Mouse (Mus musculus): ENCODE measurements around the gene Pdpk1. TPM values are rescaled to one million over a fixed set of nuclear protein-coding genes. Genes with fewer than 3 reads are reported as not detected.

The Pdpk1 gene
- polyA plus RNA-seq, 1 experiment from 2014 or later: 45.6 TPM

DNA sequence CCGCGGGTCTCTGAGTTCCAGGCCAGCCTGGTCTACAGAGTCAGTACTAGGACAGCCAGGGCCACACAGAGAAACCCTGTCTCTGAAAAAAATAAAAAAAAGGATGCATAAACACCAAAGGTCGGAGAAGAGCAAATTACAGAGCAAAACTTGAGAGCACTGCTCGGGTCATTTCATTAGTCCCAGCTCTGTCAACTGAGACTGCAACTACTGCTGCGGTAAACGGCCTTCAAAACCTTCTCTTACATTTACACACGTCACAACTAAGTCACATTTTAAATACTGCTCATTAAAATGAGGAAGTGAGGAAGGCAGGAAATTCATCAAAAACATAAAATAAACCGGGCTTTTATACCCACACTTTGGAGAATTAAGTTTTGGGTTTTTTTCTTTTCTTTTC, 42.1 kb upstream of the Pdpk1 start:
- no peak for ATAC-seq (ENCODE audit: insufficient number of reproducible peaks, insufficient read depth, low FRiP score, low read depth)
- Histone ChIP-seq H3K4me1 (ENCODE audit: control insufficient read depth in 2 of 2, insufficient read depth in 2 of 2, low read length in 2 of 2) (peaks cover 32 to 41% of the 10 kb centered on the region in 2 experiments), H3K4me3 (ENCODE audit: control insufficient read depth in 1 of 2, insufficient read depth in 1 of 2, low read depth in 1 of 2, low read length in 2 of 2) (no peak overlapping the region), H3K27ac (replicated peaks in 1 of 2; ENCODE audit: control insufficient read depth in 1 of 2, insufficient read depth in 1 of 2, low read depth in 2 of 2, low read length in 2 of 2) (no peak overlapping the region), H3K27me3 (ENCODE audit: control insufficient read depth, insufficient read depth, low read length) (no peaks in the 10 kb centered on the region), H3K9ac (ENCODE audit: low read length) (peak overlapping the region; percentile 41; the same call in 1 of the 2 replicates), H3K36me3 (ENCODE audit: control insufficient read depth, insufficient read depth, low read length) (no peaks in the 10 kb centered on the region), H3K4me2 (ENCODE audit: low read length) (no peak overlapping the region), H3K9me3 (ENCODE audit: control insufficient read depth, low read length) (no peaks in the 10 kb centered on the region)
- WGBS: 86% methylated on average over 8 of the region's 8 CpGs

DNA sequence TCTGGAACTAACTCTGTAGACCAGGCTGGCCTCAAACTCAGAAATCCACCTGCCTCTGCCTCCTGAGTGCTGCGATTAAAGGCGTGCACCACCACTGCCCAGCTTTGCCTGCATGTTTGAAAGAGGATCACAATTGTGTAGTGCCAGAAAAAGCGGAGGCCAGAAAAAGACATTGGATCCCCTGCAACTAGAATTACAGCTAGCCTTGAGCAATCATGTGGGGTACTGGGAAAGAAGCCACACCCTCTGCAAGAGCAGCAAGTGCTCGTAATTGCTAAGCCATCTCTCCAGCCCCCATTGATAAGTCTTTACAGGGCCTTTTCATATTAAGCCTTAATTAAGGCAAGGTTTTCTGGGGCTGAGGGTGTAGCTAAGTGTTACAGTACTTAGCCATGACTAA, 40.8 kb upstream of the Pdpk1 start:
- ATAC-seq (ENCODE audit: insufficient number of reproducible peaks, insufficient read depth, low FRiP score, low read depth): no peak
- Histone ChIP-seq H3K9me3 (ENCODE audit: control insufficient read depth, low read length) (no peaks in the 10 kb centered on the region), H3K27ac (replicated peaks in 1 of 2; ENCODE audit: control insufficient read depth in 1 of 2, insufficient read depth in 1 of 2, low read depth in 2 of 2, low read length in 2 of 2) (peak overlapping the region in 1 of 2 experiments; percentile 53; a peak in 1 of 4 replicates), H3K4me2 (ENCODE audit: low read length) (no peak overlapping the region), H3K4me3 (ENCODE audit: control insufficient read depth in 1 of 2, insufficient read depth in 1 of 2, low read depth in 1 of 2, low read length in 2 of 2) (no peak overlapping the region), H3K9ac (ENCODE audit: low read length) (peak overlapping the region; percentile 41; the same call in 1 of the 2 replicates), H3K36me3 (ENCODE audit: control insufficient read depth, insufficient read depth, low read length) (no peaks in the 10 kb centered on the region), H3K27me3 (ENCODE audit: control insufficient read depth, insufficient read depth, low read length) (no peaks in the 10 kb centered on the region), H3K4me1 (ENCODE audit: control insufficient read depth in 2 of 2, insufficient read depth in 2 of 2, low read length in 2 of 2) (peaks cover 21 to 28% of the 10 kb centered on the region in 2 experiments)
- WGBS: 65% methylated on average over 4 of the region's 4 CpGs

DNA sequence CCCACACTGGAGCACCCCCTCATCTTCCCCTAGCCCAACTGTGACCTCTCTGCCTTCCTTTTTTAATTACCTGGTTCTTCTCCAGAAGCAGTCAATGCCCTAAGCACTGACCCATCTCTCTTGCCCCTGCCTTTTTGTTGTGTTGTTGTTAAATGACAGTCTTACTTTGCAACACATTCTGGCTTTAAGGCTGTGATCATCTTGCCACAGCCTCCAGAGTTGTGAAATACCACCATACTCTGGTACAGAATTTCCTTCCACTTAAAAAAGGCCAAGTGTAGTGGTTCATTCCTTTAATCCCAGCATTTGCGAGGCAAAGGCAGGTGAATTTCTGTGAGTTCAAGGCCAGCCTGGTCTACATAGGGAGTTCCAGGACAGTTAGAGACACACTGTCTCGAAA, 40.2 kb upstream of the Pdpk1 start:
- no peak overlapping the region for H3K9ac ChIP-seq (ENCODE audit: low read length)
- no peak overlapping the region for H3K27ac ChIP-seq (replicated peaks in 1 of 2; ENCODE audit: control insufficient read depth in 1 of 2, insufficient read depth in 1 of 2, low read depth in 2 of 2, low read length in 2 of 2)
- no peak overlapping the region for H3K4me3 ChIP-seq (ENCODE audit: control insufficient read depth in 1 of 2, insufficient read depth in 1 of 2, low read depth in 1 of 2, low read length in 2 of 2)
- no peak overlapping the region for H3K4me2 ChIP-seq (ENCODE audit: low read length)
- peaks cover 18 to 24% of the 10 kb centered on the region in 2 experiments for H3K4me1 ChIP-seq (ENCODE audit: control insufficient read depth in 2 of 2, insufficient read depth in 2 of 2, low read length in 2 of 2)
- no peaks in the 10 kb centered on the region for H3K27me3 ChIP-seq (ENCODE audit: control insufficient read depth, insufficient read depth, low read length)
- H3K9me3 ChIP-seq (ENCODE audit: control insufficient read depth, low read length): no peaks in the 10 kb centered on the region
- WGBS: 91% methylated on average over 2 of the region's 2 CpGs
- no peak for ATAC-seq (ENCODE audit: insufficient number of reproducible peaks, insufficient read depth, low FRiP score, low read depth)
- H3K36me3 ChIP-seq (ENCODE audit: control insufficient read depth, insufficient read depth, low read length): peaks cover 5% of the 10 kb centered on the region; the same call in 1 of the 2 replicates

DNA sequence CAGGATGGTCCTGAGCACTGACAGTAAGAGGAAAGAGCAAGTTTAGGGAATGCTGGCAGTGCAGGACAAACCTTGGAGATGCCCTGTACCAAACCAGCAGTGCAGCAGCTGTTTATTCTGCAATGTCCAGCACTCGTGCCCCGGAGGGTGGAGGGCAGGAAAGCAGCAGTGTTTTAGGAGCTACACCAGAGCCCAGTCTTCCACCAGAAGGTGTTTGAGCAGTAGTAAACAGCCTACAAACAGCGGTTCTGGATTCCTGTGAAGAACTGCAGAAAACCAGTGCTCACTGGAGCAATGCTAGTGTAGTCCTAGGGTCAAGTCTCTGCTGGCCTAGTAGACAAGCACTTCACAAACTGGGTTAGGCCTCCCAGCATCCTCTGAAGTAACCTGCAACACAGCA, 23.5 kb upstream of the Pdpk1 start:
- H3K9me3 ChIP-seq (ENCODE audit: control insufficient read depth, low read length): no peaks in the 10 kb centered on the region
- no peaks in the 10 kb centered on the region for H3K36me3 ChIP-seq (ENCODE audit: control insufficient read depth, insufficient read depth, low read length)
- 67% methylated on average over 3 of the region's 3 CpGs for WGBS
- H3K27me3 ChIP-seq (ENCODE audit: control insufficient read depth, insufficient read depth, low read length): no peaks in the 10 kb centered on the region
- peaks cover 3 to 6% of the 10 kb centered on the region in 2 experiments for H3K4me1 ChIP-seq (ENCODE audit: control insufficient read depth in 2 of 2, insufficient read depth in 2 of 2, low read length in 2 of 2)
- no peak overlapping the region for H3K4me3 ChIP-seq (ENCODE audit: control insufficient read depth in 1 of 2, insufficient read depth in 1 of 2, low read depth in 1 of 2, low read length in 2 of 2)
- no peak overlapping the region for H3K4me2 ChIP-seq (ENCODE audit: low read length)
- ATAC-seq (ENCODE audit: insufficient number of reproducible peaks, insufficient read depth, low FRiP score, low read depth): no peak
- no peak overlapping the region for H3K27ac ChIP-seq (replicated peaks in 1 of 2; ENCODE audit: control insufficient read depth in 1 of 2, insufficient read depth in 1 of 2, low read depth in 2 of 2, low read length in 2 of 2)
- H3K9ac ChIP-seq (ENCODE audit: low read length): no peak overlapping the region

DNA sequence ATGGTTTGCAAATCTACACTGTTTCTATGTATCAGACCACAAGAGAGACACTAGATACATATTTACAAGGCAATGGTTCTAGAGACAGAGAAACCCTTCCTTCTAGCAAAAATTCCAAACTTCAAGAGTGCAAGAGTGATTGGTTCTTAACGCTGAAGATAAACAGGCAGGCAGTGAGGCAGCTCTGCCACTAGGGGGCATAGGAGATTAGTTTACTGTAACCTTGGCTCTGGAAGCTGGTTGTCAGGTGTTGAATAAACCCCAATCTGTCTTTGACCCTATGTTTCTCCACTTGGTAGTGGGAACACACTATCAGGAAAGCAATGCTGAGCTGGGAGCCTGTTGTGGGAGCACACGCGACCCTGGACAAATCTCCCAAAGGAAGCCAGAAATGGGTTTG, 22.7 kb upstream of the Pdpk1 start:
- Histone ChIP-seq H3K27me3 (ENCODE audit: control insufficient read depth, insufficient read depth, low read length) (no peaks in the 10 kb centered on the region), H3K27ac (replicated peaks in 1 of 2; ENCODE audit: control insufficient read depth in 1 of 2, insufficient read depth in 1 of 2, low read depth in 2 of 2, low read length in 2 of 2) (no peak overlapping the region), H3K9me3 (ENCODE audit: control insufficient read depth, low read length) (no peaks in the 10 kb centered on the region), H3K36me3 (ENCODE audit: control insufficient read depth, insufficient read depth, low read length) (no peaks in the 10 kb centered on the region), H3K4me3 (ENCODE audit: control insufficient read depth in 1 of 2, insufficient read depth in 1 of 2, low read depth in 1 of 2, low read length in 2 of 2) (no peak overlapping the region), H3K4me2 (ENCODE audit: low read length) (no peak overlapping the region), H3K9ac (ENCODE audit: low read length) (no peak overlapping the region), H3K4me1 (ENCODE audit: control insufficient read depth in 2 of 2, insufficient read depth in 2 of 2, low read length in 2 of 2) (peaks cover 3 to 6% of the 10 kb centered on the region in 2 experiments)
- whole genome bisulfite sequencing: 7% methylated on average over 3 of the region's 3 CpGs
- no peak for ATAC-seq (ENCODE audit: insufficient number of reproducible peaks, insufficient read depth, low FRiP score, low read depth)

DNA sequence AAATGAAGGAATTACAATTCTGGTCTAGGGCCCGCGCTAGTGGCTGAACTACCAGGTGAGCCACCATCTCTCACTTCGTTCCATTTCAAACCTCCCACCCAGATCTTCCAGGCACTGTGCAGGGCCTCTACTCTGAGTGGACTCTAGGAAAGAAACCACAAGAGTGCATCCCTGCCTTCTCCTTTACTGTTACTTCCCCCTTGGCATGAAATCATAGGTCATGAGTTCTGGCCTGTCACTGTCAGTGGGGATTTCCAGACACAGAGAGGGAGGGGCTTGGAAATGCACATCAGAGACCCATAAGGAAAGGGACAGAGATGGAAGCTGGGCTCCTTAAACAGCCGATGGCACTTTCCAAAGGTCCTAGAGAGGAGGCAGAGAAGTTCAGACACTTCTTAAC, 21.0 kb upstream of the Pdpk1 start:
- peaks cover 11 to 19% of the 10 kb centered on the region in 2 experiments for H3K4me1 ChIP-seq (ENCODE audit: control insufficient read depth in 2 of 2, insufficient read depth in 2 of 2, low read length in 2 of 2)
- no peaks in the 10 kb centered on the region for H3K9me3 ChIP-seq (ENCODE audit: control insufficient read depth, low read length)
- no peak overlapping the region for H3K4me2 ChIP-seq (ENCODE audit: low read length)
- H3K4me3 ChIP-seq (ENCODE audit: control insufficient read depth in 1 of 2, insufficient read depth in 1 of 2, low read depth in 1 of 2, low read length in 2 of 2): no peak overlapping the region
- WGBS: 83% methylated on average over 4 of the region's 4 CpGs
- no peak overlapping the region for H3K27ac ChIP-seq (replicated peaks in 1 of 2; ENCODE audit: control insufficient read depth in 1 of 2, insufficient read depth in 1 of 2, low read depth in 2 of 2, low read length in 2 of 2)
- ATAC-seq (ENCODE audit: insufficient number of reproducible peaks, insufficient read depth, low FRiP score, low read depth): no peak
- H3K9ac ChIP-seq (ENCODE audit: low read length): no peak overlapping the region
- no peaks in the 10 kb centered on the region for H3K27me3 ChIP-seq (ENCODE audit: control insufficient read depth, insufficient read depth, low read length)
- H3K36me3 ChIP-seq (ENCODE audit: control insufficient read depth, insufficient read depth, low read length): peaks cover 13% of the 10 kb centered on the region

DNA sequence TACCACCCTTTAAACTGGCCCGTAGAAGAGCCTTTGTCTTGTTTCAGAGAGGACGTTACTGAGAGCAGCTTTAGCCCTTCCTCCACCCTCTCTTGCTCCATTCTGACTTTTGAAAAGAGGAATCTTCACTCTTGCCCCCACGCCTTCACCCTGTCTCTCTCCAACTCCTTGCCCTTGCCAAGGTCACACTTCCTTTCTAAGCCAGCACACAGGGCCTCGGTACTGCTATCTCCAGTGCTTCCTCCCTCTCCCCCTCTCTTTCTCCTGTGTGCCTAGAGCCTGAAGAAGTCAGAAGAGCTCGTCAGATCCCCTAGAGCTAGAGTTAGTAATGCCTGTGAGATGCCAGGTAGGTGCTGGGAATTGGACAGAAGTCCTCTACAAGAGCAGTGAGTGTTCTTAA, 20.0 kb upstream of the Pdpk1 start:
- no peak overlapping the region for H3K4me2 ChIP-seq (ENCODE audit: low read length)
- no peaks in the 10 kb centered on the region for H3K9me3 ChIP-seq (ENCODE audit: control insufficient read depth, low read length)
- 57% methylated on average over 5 of the region's 5 CpGs for WGBS
- H3K27me3 ChIP-seq (ENCODE audit: control insufficient read depth, insufficient read depth, low read length): no peaks in the 10 kb centered on the region
- peaks cover 18% of the 10 kb centered on the region for H3K36me3 ChIP-seq (ENCODE audit: control insufficient read depth, insufficient read depth, low read length)
- peaks cover 11 to 19% of the 10 kb centered on the region in 2 experiments for H3K4me1 ChIP-seq (ENCODE audit: control insufficient read depth in 2 of 2, insufficient read depth in 2 of 2, low read length in 2 of 2)
- H3K4me3 ChIP-seq (ENCODE audit: control insufficient read depth in 1 of 2, insufficient read depth in 1 of 2, low read depth in 1 of 2, low read length in 2 of 2): no peak overlapping the region
- no peak for ATAC-seq (ENCODE audit: insufficient number of reproducible peaks, insufficient read depth, low FRiP score, low read depth)
- H3K27ac ChIP-seq (replicated peaks in 1 of 2; ENCODE audit: control insufficient read depth in 1 of 2, insufficient read depth in 1 of 2, low read depth in 2 of 2, low read length in 2 of 2): no peak overlapping the region
- no peak overlapping the region for H3K9ac ChIP-seq (ENCODE audit: low read length)

DNA sequence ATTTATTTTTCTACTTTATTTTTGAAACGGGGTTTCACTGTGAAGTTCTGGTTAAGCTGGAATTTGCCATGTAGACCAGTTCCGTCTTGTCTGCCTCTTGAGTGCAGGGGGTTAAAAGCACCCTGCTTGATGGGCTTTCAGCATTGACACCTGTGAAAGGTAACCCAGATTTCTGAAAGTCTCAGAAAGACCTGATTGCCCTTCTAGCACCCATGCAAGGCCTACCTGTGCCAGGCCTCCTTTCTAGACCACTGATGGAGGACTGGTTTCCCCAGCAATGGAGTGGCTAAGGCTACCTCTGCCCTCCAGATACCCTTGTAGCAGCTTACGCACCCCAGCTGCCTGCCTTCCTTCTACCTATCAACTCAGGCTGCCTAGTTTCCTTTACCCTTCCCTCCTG, 19.4 kb upstream of the Pdpk1 start:
- Histone ChIP-seq H3K4me1 (ENCODE audit: control insufficient read depth in 2 of 2, insufficient read depth in 2 of 2, low read length in 2 of 2) (peaks cover 11 to 19% of the 10 kb centered on the region in 2 experiments), H3K36me3 (ENCODE audit: control insufficient read depth, insufficient read depth, low read length) (peaks cover 24% of the 10 kb centered on the region), H3K9me3 (ENCODE audit: control insufficient read depth, low read length) (no peaks in the 10 kb centered on the region), H3K27ac (replicated peaks in 1 of 2; ENCODE audit: control insufficient read depth in 1 of 2, insufficient read depth in 1 of 2, low read depth in 2 of 2, low read length in 2 of 2) (peak overlapping the region in 1 of 2 experiments; percentile 97; a peak in 2 of 4 replicates), H3K9ac (ENCODE audit: low read length) (peak overlapping the region; percentile 90), H3K4me3 (ENCODE audit: control insufficient read depth in 1 of 2, insufficient read depth in 1 of 2, low read depth in 1 of 2, low read length in 2 of 2) (peak overlapping the region; percentile 64 to 93), H3K27me3 (ENCODE audit: control insufficient read depth, insufficient read depth, low read length) (no peaks in the 10 kb centered on the region), H3K4me2 (ENCODE audit: low read length) (peak overlapping the region; percentile 79)
- ATAC-seq (ENCODE audit: insufficient number of reproducible peaks, insufficient read depth, low FRiP score, low read depth): no peak
- WGBS: 54% methylated on average over 3 of the region's 3 CpGs
